In genomic region chr4:151158250-151158649, GRCm38 (mm10) we compare ENCODE assay signal across 17 mouse cellular contexts.
DNase-seq lines count a peak whose midpoint lies in the region; ATAC-seq and TF ChIP-seq lines count a peak whose summit lies in the region.
"Had no signal": no experiment of that assay in that cellular context is flagged by ENCODE, and none has a peak within 500 bp of the region (broad histone marks: within the 10 kb centered on the region; RNA-seq: fewer than 3 reads in every experiment).

No protein-coding gene starts in this region.

- no peak for TF ChIP-seq POLR2A in cerebellum, adult 2 months (IDR thresholded peaks at IDR 0.05; ENCODE audit: borderline replicate concordance, insufficient read depth, low read length)
- no peak for TF ChIP-seq POLR2A in thymus, adult 2 months (IDR thresholded peaks at IDR 0.05; ENCODE audit: control insufficient read depth, extremely low read depth, insufficient read depth, low read length, poor library complexity)

- no peak overlapping the region for H3K27ac ChIP-seq in cerebellum, adult 2 months (ENCODE audit: insufficient read depth, low read length)
- H3K27ac ChIP-seq in left cerebral cortex, adult 2 months, result no peak overlapping the region
- H3K27ac ChIP-seq in thymus, adult 2 months (ENCODE audit: control insufficient read depth, insufficient read depth, low read length), result no peak overlapping the region
- H3K27ac ChIP-seq: embryonic facial prominence, embryonic 15.5 days; limb, embryonic 15.5 days; macrophage had no signal

- H3K4me3 ChIP-seq in cerebellum, adult 2 months (replicated peaks; ENCODE audit: insufficient read depth, low read depth, low read length), result no peak overlapping the region
- H3K4me3 ChIP-seq in left cerebral cortex, adult 2 months, result no peak overlapping the region
- no peak overlapping the region for H3K4me3 ChIP-seq in thymus, adult 2 months (ENCODE audit: control insufficient read depth, insufficient read depth, low read length)
- H3K4me3 ChIP-seq: embryonic facial prominence, embryonic 15.5 days; limb, embryonic 15.5 days had no signal

- H3K36me3 ChIP-seq in thymus, adult 2 months (ENCODE audit: control insufficient read depth, insufficient read depth, low read length), result no peaks in the 10 kb centered on the region
- H3K36me3 ChIP-seq: embryonic facial prominence, embryonic 15.5 days; limb, embryonic 15.5 days had no signal

- TF ChIP-seq CTCF in cerebellum, adult 2 months (IDR thresholded peaks at IDR 0.05; ENCODE audit: borderline replicate concordance, insufficient read depth, low read depth, low read length), result peak; percentile 30; the same call in 1 of the 2 replicates
- peak; percentile 43 for TF ChIP-seq CTCF in left cerebral cortex, adult 2 months (IDR thresholded peaks at IDR 0.05)
- peak; percentile 28; the same call in 1 of the 2 replicates for TF ChIP-seq CTCF in thymus, adult 2 months (IDR thresholded peaks at IDR 0.05; ENCODE audit: borderline replicate concordance, control insufficient read depth, extremely low read depth, insufficient read depth, low read length, poor library complexity)

- DNase-seq in cerebellum, adult 2 months, result no peak
- no peak for DNase-seq in cerebellum, adult 9-10 months
- DNase-seq in left cerebral cortex, adult 2 months (ENCODE audit: extremely low spot score in 1 of 2, low spot score in 2 of 2), result no peak
- DNase-seq in left cerebral cortex, postnatal 4 days, result no peak
- DNase-seq in thymus, adult 2 months, result no peak
- no peak for DNase-seq in thymus, postnatal 10 days (ENCODE audit: low spot score in 2 of 2)
- DNase-seq in heart, postnatal 14 days, result no peak
- DNase-seq: adrenal gland, adult 2 months; cerebellum, adult 8-10 months; heart, adult 18-20 months; midbrain, embryonic 14.5 days; right cerebral cortex, postnatal 25 days had no signal

- 51% methylated on average over 3 of the region's 3 CpGs for WGBS in cerebellum, adult 2 months
- WGBS in thymus, adult 2 months, result 60% methylated on average over 3 of the region's 3 CpGs

- peaks cover 44% of the 10 kb centered on the region for H3K4me1 ChIP-seq in cerebellum, adult 2 months (ENCODE audit: control insufficient read depth, insufficient read depth, low read length)
- no peaks in the 10 kb centered on the region for H3K4me1 ChIP-seq in thymus, adult 2 months (replicated peaks; ENCODE audit: control insufficient read depth, insufficient read depth, low read length)
- H3K4me1 ChIP-seq: embryonic facial prominence, embryonic 15.5 days; limb, embryonic 15.5 days had no signal

- intact Hi-C loops in left cerebral cortex, adult 2 months (cut with DNase I), result loop anchor here (5.0 kb wide), 4 partner anchors 79 to 764 kb away; no protein-coding TSS in a partner anchor
- intact Hi-C loops in left cerebral cortex, postnatal 4 days (cut with DNase I), result no loop called here
- intact Hi-C loops in heart, postnatal 14 days (cut with DNase I), result loop anchor here (5.0 to 10.0 kb wide), 4 partner anchors 64 to 757 kb away; no protein-coding TSS in a partner anchor

- ATAC-seq in megakaryocyte, adult 5-6 weeks (ENCODE audit: poor library complexity, severe bottlenecking), result no peak
- ATAC-seq: hindbrain, embryonic 16.5 days had no signal

- H3K27me3 ChIP-seq in cerebellum, adult 2 months (ENCODE audit: control insufficient read depth, insufficient read depth, low read length), result no peaks in the 10 kb centered on the region
- no peaks in the 10 kb centered on the region for H3K27me3 ChIP-seq in thymus, adult 2 months (ENCODE audit: control insufficient read depth, insufficient read depth, low read length)
